Mouse (Mus musculus): ENCODE data around the gene Gm6169. TPM values are rescaled to one million over a fixed set of nuclear protein-coding genes. Genes with fewer than 3 reads are reported as not detected.
A peak's percentile ranks its signal among the peaks of the same experiment; 100 is the strongest.

Gm6169 gene
- polyA plus RNA-seq, 1 experiment: 181 TPM

DNA sequence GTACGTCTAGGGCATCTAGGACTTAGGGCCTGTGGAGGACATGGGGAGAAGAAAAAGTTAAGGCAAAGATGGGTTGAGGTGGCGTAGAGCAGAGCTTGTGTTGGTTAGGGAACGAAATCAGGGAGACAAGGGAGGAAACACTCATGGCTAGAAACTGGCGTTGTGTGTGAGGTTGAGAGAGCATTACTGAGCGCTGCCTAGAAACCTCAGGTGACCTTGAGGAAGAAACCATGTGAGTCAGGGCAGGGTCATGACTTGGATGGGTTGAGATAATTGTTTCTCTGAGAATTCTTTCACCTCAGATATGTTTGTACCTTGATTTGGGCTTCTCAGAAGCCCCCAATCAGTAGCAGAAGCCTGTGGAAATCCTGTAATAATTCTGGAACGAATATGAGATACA, 11.6 kb downstream of the Gm6169 start:
- Histone ChIP-seq H3K9me3 (replicated peaks; ENCODE audit: control insufficient read depth, insufficient read depth, low read length, poor library complexity, severe bottlenecking) (no peaks in the 10 kb centered on the region), H3K4me1 (ENCODE audit: control insufficient read depth, insufficient read depth, low read length) (peaks cover 3% of the 10 kb centered on the region), H3K4me3 (ENCODE audit: low read depth, low read length) (no peak overlapping the region; the same call in 1 of the 2 replicates), H3K27ac (ENCODE audit: insufficient read depth, low read length) (peak overlapping the region; percentile 68), H3K27me3 (ENCODE audit: control insufficient read depth, insufficient read depth, low read length, poor library complexity, severe bottlenecking) (no peaks in the 10 kb centered on the region), H3K36me3 (ENCODE audit: control insufficient read depth, insufficient read depth, low read length, poor library complexity, severe bottlenecking) (0 out of 2 replicates have a peak, but pooled peaks cover 6% of the 10 kb centered on the region), H3K9ac (ENCODE audit: low read depth, poor library complexity, severe bottlenecking) (0 out of 2 replicates have a peak overlapping the region, but pooled peaks have one; percentile 0)
- TF ChIP-seq POLR2A (IDR thresholded peaks at IDR 0.05; ENCODE audit: insufficient read depth, low read length) (no peak), CTCF (IDR thresholded peaks at IDR 0.05; ENCODE audit: low read depth, low read length) (no peak), EP300 (IDR thresholded peaks at IDR 0.05; ENCODE audit: insufficient read depth, low read depth, low read length) (no peak)

DNA sequence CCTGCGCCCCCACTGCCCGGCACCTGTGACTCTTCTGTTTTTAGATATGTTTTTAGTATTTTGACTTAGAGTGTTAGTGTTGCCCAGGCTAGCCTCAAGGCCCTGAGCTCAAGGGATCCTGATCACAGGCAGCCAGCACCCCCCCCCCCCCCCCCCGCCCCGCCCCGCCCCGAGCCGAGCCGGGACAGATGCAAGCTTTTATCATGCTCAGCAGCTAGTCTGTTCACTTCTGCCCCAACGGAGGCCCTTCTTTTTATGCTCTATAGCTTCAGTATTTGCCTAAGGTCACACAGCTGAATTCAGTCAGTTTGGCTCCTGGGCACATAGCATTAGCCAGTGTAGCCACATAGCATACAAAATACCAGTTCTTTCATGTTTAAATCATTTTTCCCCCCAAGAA, 12.7 kb downstream of the Gm6169 start:
- TF ChIP-seq EP300 (IDR thresholded peaks at IDR 0.05; ENCODE audit: insufficient read depth, low read depth, low read length) (0 out of 2 replicates have a peak, but pooled peaks have one; percentile 10), POLR2A (IDR thresholded peaks at IDR 0.05; ENCODE audit: insufficient read depth, low read length) (no peak)
- Histone ChIP-seq H3K36me3 (ENCODE audit: control insufficient read depth, insufficient read depth, low read length, poor library complexity, severe bottlenecking) (peaks cover 2% of the 10 kb centered on the region; the same call in 1 of the 2 replicates), H3K4me1 (ENCODE audit: control insufficient read depth, insufficient read depth, low read length) (peaks cover 3% of the 10 kb centered on the region), H3K27me3 (ENCODE audit: control insufficient read depth, insufficient read depth, low read length, poor library complexity, severe bottlenecking) (no peaks in the 10 kb centered on the region), H3K4me3 (ENCODE audit: low read depth, low read length) (no peak overlapping the region), H3K9ac (ENCODE audit: low read depth, poor library complexity, severe bottlenecking) (0 out of 2 replicates have a peak overlapping the region, but pooled peaks have one; percentile 56), H3K9me3 (replicated peaks; ENCODE audit: control insufficient read depth, insufficient read depth, low read length, poor library complexity, severe bottlenecking) (no peaks in the 10 kb centered on the region), H3K27ac (ENCODE audit: insufficient read depth, low read length) (peak overlapping the region; percentile 96)

DNA sequence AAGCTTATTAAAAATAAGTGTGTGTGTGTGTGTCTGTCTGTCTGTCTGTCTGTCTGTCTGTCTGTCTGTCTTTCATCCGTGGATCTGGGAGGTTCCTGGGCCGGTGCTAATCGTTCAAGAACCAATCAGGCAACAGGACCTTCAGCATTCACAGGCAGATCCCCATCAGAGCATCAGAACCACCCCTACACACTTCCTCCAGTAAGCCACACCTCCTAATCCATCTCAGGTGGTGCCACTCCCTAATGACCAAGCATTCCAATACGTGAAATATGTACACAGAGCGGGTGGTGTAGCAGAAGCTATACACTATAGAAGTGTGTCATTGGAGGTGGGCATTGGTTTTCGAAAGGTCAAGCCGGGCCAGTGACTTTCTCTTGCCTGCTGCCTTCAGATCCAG, 16.6 kb downstream of the Gm6169 start:
- H3K27ac ChIP-seq (ENCODE audit: insufficient read depth, low read length): peak overlapping the region; percentile 89
- H3K36me3 ChIP-seq (ENCODE audit: control insufficient read depth, insufficient read depth, low read length, poor library complexity, severe bottlenecking): peaks cover 12% of the 10 kb centered on the region; the same call in 1 of the 2 replicates
- no peak overlapping the region for H3K9ac ChIP-seq (ENCODE audit: low read depth, poor library complexity, severe bottlenecking)
- H3K4me3 ChIP-seq (ENCODE audit: low read depth, low read length): no peak overlapping the region
- peaks cover 3% of the 10 kb centered on the region for H3K4me1 ChIP-seq (ENCODE audit: control insufficient read depth, insufficient read depth, low read length)
- no peaks in the 10 kb centered on the region for H3K9me3 ChIP-seq (replicated peaks; ENCODE audit: control insufficient read depth, insufficient read depth, low read length, poor library complexity, severe bottlenecking)
- TF ChIP-seq CTCF (IDR thresholded peaks at IDR 0.05; ENCODE audit: low read depth, low read length): no peak
- TF ChIP-seq EP300 (IDR thresholded peaks at IDR 0.05; ENCODE audit: insufficient read depth, low read depth, low read length): no peak
- no peak for TF ChIP-seq POLR2A (IDR thresholded peaks at IDR 0.05; ENCODE audit: insufficient read depth, low read length)
- H3K27me3 ChIP-seq (ENCODE audit: control insufficient read depth, insufficient read depth, low read length, poor library complexity, severe bottlenecking): no peaks in the 10 kb centered on the region

DNA sequence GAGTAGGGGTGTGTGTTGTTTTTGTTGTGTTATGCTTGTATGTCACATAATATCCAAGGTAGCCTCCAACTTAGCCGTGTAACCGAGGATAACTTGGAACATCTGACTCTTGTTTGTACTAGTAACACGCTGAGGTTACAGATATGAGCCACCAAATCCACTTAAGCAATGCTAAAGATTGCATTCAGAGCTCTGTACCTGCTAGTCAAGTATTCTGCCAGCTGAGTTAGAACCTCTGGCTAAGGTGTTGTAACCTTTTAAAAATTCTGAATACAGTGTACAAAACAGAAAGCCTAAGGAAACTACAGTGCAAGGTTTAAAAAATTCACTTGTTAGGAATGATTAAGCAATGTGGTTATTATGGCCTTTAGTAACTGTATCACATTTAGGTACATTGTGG, 18.4 kb downstream of the Gm6169 start:
- TF ChIP-seq CTCF (IDR thresholded peaks at IDR 0.05; ENCODE audit: low read depth, low read length) (no peak), EP300 (IDR thresholded peaks at IDR 0.05; ENCODE audit: insufficient read depth, low read depth, low read length) (no peak), POLR2A (IDR thresholded peaks at IDR 0.05; ENCODE audit: insufficient read depth, low read length) (no peak)
- Histone ChIP-seq H3K4me1 (ENCODE audit: control insufficient read depth, insufficient read depth, low read length) (peaks cover 3% of the 10 kb centered on the region), H3K4me3 (ENCODE audit: low read depth, low read length) (no peak overlapping the region), H3K27me3 (ENCODE audit: control insufficient read depth, insufficient read depth, low read length, poor library complexity, severe bottlenecking) (no peaks in the 10 kb centered on the region), H3K9me3 (replicated peaks; ENCODE audit: control insufficient read depth, insufficient read depth, low read length, poor library complexity, severe bottlenecking) (no peaks in the 10 kb centered on the region), H3K36me3 (ENCODE audit: control insufficient read depth, insufficient read depth, low read length, poor library complexity, severe bottlenecking) (peaks cover 12% of the 10 kb centered on the region), H3K9ac (ENCODE audit: low read depth, poor library complexity, severe bottlenecking) (no peak overlapping the region), H3K27ac (ENCODE audit: insufficient read depth, low read length) (no peak overlapping the region)

DNA sequence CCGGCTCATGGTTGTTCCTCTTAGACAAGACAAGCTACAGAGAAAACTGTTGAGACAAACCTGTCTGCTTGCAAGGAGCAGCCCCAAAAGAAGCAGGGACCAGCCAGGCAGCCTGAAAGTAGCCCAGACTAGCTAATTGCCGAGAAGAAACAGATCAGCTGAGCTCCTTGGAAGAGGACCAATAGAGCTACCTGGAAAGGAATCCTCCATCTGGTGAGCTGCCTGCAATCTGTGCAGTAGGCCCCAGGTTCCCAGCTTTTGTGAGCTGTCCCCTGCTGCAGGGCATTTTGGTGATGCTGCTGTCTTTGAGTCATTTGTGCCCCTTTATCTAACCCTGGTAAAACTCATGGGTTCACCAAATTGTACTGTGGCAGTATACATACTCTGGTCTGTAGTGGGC, 18.8 kb downstream of the Gm6169 start:
- H3K36me3 ChIP-seq (ENCODE audit: control insufficient read depth, insufficient read depth, low read length, poor library complexity, severe bottlenecking): peaks cover 12% of the 10 kb centered on the region
- no peak for TF ChIP-seq EP300 (IDR thresholded peaks at IDR 0.05; ENCODE audit: insufficient read depth, low read depth, low read length)
- TF ChIP-seq CTCF (IDR thresholded peaks at IDR 0.05; ENCODE audit: low read depth, low read length): no peak
- no peak for TF ChIP-seq POLR2A (IDR thresholded peaks at IDR 0.05; ENCODE audit: insufficient read depth, low read length)
- H3K9ac ChIP-seq (ENCODE audit: low read depth, poor library complexity, severe bottlenecking): no peak overlapping the region
- no peaks in the 10 kb centered on the region for H3K27me3 ChIP-seq (ENCODE audit: control insufficient read depth, insufficient read depth, low read length, poor library complexity, severe bottlenecking)
- H3K4me3 ChIP-seq (ENCODE audit: low read depth, low read length): no peak overlapping the region
- peaks cover 3% of the 10 kb centered on the region for H3K4me1 ChIP-seq (ENCODE audit: control insufficient read depth, insufficient read depth, low read length)
- H3K27ac ChIP-seq (ENCODE audit: insufficient read depth, low read length): peak overlapping the region; percentile 39; the same call in 1 of the 2 replicates
- H3K9me3 ChIP-seq (replicated peaks; ENCODE audit: control insufficient read depth, insufficient read depth, low read length, poor library complexity, severe bottlenecking): no peaks in the 10 kb centered on the region

DNA sequence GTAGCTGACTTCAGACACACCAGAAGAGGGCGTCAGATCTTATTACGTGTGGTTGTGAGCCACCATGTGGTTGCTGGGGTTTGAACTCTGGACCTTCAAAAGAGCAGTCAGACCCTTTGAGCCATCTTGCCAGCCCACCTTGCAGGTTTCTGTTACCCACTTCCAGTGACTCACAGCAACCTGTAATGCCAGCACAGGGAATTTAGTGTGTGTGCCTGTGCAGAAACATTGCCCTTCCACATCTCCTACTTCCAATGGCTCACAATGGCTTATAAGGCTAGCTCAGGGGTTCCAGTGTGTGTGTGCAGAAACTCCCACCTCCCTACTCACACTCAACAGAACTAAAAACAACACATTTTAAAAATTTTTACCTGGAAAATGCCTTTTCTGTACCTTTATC, 21.5 kb downstream of the Gm6169 start:
- H3K27ac ChIP-seq (ENCODE audit: insufficient read depth, low read length): peak overlapping the region; percentile 56; the same call in 1 of the 2 replicates
- peaks cover 12% of the 10 kb centered on the region for H3K36me3 ChIP-seq (ENCODE audit: control insufficient read depth, insufficient read depth, low read length, poor library complexity, severe bottlenecking)
- peaks cover 3% of the 10 kb centered on the region for H3K4me1 ChIP-seq (ENCODE audit: control insufficient read depth, insufficient read depth, low read length)
- H3K27me3 ChIP-seq (ENCODE audit: control insufficient read depth, insufficient read depth, low read length, poor library complexity, severe bottlenecking): no peaks in the 10 kb centered on the region
- no peaks in the 10 kb centered on the region for H3K9me3 ChIP-seq (replicated peaks; ENCODE audit: control insufficient read depth, insufficient read depth, low read length, poor library complexity, severe bottlenecking)
- no peak overlapping the region for H3K4me3 ChIP-seq (ENCODE audit: low read depth, low read length)
- no peak overlapping the region for H3K9ac ChIP-seq (ENCODE audit: low read depth, poor library complexity, severe bottlenecking)
- no peak for TF ChIP-seq CTCF (IDR thresholded peaks at IDR 0.05; ENCODE audit: low read depth, low read length)
- TF ChIP-seq EP300 (IDR thresholded peaks at IDR 0.05; ENCODE audit: insufficient read depth, low read depth, low read length): no peak
- TF ChIP-seq POLR2A (IDR thresholded peaks at IDR 0.05; ENCODE audit: insufficient read depth, low read length): no peak

All from ES-Bruce4 (cell line).